Mouse (Mus musculus) brain, embryonic 14.5 days (tissue): ENCODE results near the gene Dio1.

ENCODE experiments used
- CTCF ChIP-seq: fragments of 200-500 bp; IDR thresholded peaks from 2 replicates; pipeline ENCODE4 v1.5.1; 2012; ENCODE audit warnings: inconsistent platforms, mild to moderate bottlenecking, moderate library complexity, borderline replicate concordance; ENCODE audit not compliant: insufficient read depth, insufficient read length; ENCODE audit errors: extremely low read depth
- POLR2A ChIP-seq: fragments of 200-500 bp; IDR thresholded peaks from 2 replicates; pipeline ENCODE4 v1.6.1; 2012; ENCODE audit warnings: mild to moderate bottlenecking, inconsistent platforms, borderline replicate concordance; ENCODE audit not compliant: poor library complexity, insufficient read depth, insufficient read length, severe bottlenecking; ENCODE audit errors: extremely low read depth

DNA sequence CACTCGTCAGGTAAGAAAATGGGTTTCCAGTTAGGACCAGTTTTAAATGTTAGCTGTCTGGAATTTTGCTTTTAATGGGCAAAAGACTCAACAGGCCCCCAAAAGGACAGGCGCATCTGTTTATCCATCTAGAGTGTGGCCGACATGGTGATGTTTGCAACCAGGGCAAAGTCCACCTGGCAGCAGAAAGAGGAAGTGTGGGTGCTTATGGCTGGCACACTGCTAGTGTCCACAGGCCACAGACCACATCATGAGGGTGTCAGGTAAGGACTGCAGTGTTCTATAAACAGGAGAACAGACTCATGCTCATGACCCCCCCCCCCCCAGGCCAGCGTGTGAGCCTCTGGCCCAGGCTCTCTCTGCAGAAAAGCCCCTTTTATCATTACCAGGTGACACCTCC is 4.1 kb downstream of the Dio1 start:
- TF ChIP-seq CTCF, result no peak
- no peak for TF ChIP-seq POLR2A
